Mouse (Mus musculus) forebrain, postnatal 0 days (tissue): ENCODE results near the gene Nars2. TPM values are rescaled to one million over a fixed set of nuclear protein-coding genes. Genes with fewer than 3 reads are reported as not detected.

Experiments
- ATAC-seq: fragments of 200-750 bp; cut with Nextera tagmentation; 2 replicates; pipeline ENCODE4 v1.8.0; 2017; ENCODE audit warnings: mild to moderate bottlenecking, moderate library complexity
- DNase-seq: peaks from one replicate; pipeline ENCODE4 v3.0.0-alpha.2; 2015
- H3K27ac ChIP-seq: fragments of 300-500 bp; sonication (generic); 2 replicates; pipeline ENCODE4 v1.5.1; 2014; ENCODE audit warnings: low read depth, mild to moderate bottlenecking, antibody characterized with exemption, low read length, moderate library complexity, mixed read lengths
- H3K27me3 ChIP-seq: fragments of 300-500 bp; sonication (generic); 2 replicates; pipeline ENCODE4 v1.6.1; 2014; ENCODE audit warnings: mild to moderate bottlenecking, low read length, mixed read lengths; ENCODE audit not compliant: insufficient read depth
- H3K36me3 ChIP-seq: fragments of 300-500 bp; sonication (generic); 2 replicates; pipeline ENCODE4 v1.6.1; 2014; ENCODE audit warnings: mild to moderate bottlenecking, moderate library complexity; ENCODE audit not compliant: insufficient read depth
- H3K4me1 ChIP-seq: fragments of 300-500 bp; sonication (generic); 2 replicates; pipeline ENCODE4 v1.6.1; 2014; ENCODE audit warnings: antibody characterized with exemption; ENCODE audit not compliant: insufficient read depth
- H3K4me2 ChIP-seq: fragments of 300-500 bp; sonication (generic); 2 replicates; pipeline ENCODE4 v1.6.1; 2014; ENCODE audit warnings: low read depth, mild to moderate bottlenecking, moderate library complexity
- H3K4me3 ChIP-seq: fragments of 300-500 bp; sonication (generic); 2 replicates; pipeline ENCODE4 v1.5.1; 2014; ENCODE audit warnings: low read depth, low read length, mixed read lengths
- H3K9ac ChIP-seq: fragments of 300-500 bp; sonication (generic); 2 replicates; pipeline ENCODE4 v1.6.1; 2014; ENCODE audit warnings: mild to moderate bottlenecking
- H3K9me3 ChIP-seq: fragments of 300-500 bp; sonication (generic); 2 replicates; pipeline ENCODE4 v1.6.1; 2016; ENCODE audit warnings: low read length
- CTCF ChIP-seq: sonication (generic); IDR thresholded peaks from 2 replicates; pipeline ENCODE4 v1.5.1; 2016; ENCODE audit warnings: antibody characterized with exemption, control low read depth, low read depth
- WGBS: fragments of 180-500 bp; shearing (Covaris S2); extraction: QIAGEN DNeasy Blood & Tissue Kit; methylation state at CpG from one replicate; pipeline ENCODE4 v1.1.7; 2014; 5-methylcytosine and 5-hydroxymethylcytosine counted together
- polyA plus RNA-seq: library from polyadenylated mRNA; unstranded; fragments of >200 nt; fragmentation: Nextera tagmentation; extraction: Ambion mirVana; gene quantifications from 2 replicates; pipeline ENCODE4 v1.2.1, GENCODE M21; 2015
- total RNA-seq: library from RNA; depleted of rRNA; stranded (reverse); fragments of >200 nt; gene quantifications from 2 replicates; pipeline ENCODE4 v1.2.3, GENCODE M21; 2014

The Nars2 gene
- total and polyA plus RNA-seq, 2 experiments from 2014 or later, result 15.7 to 18.2 TPM

DNA sequence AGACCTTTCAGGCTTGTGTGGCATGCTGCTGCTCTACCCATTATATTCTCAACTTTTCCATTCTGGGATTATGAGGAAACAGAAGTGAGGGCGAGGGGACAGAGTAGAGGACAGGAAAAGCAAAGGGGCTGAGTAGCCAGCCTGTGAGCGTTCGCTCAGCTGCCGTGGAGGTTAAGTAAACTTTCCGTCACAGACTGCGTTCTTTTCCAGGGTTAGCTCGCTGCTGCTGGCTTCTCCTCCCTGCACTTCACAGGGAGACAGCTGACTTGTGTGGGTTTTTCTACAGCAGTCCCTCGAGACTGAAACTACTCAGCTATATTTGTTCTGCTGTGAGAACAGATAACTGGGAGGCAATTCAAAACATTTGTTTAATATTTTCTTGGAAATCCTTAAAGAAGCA lies 34.5 kb downstream of the Nars2 start:
- no peaks in the 10 kb centered on the region for H3K36me3 ChIP-seq
- no peak overlapping the region for H3K4me3 ChIP-seq
- no peak for TF ChIP-seq CTCF
- H3K27ac ChIP-seq, result no peak overlapping the region
- DNase-seq (no peak), ATAC-seq (no peak)
- 32% methylated on average over 8 of the region's 8 CpGs for WGBS
- H3K4me2 ChIP-seq, result no peak overlapping the region
- H3K27me3 ChIP-seq, result no peaks in the 10 kb centered on the region
- H3K4me1 ChIP-seq, result peaks cover 8% of the 10 kb centered on the region; the same call in 1 of the 2 replicates
- H3K9me3 ChIP-seq, result no peaks in the 10 kb centered on the region
- no peak overlapping the region for H3K9ac ChIP-seq

DNA sequence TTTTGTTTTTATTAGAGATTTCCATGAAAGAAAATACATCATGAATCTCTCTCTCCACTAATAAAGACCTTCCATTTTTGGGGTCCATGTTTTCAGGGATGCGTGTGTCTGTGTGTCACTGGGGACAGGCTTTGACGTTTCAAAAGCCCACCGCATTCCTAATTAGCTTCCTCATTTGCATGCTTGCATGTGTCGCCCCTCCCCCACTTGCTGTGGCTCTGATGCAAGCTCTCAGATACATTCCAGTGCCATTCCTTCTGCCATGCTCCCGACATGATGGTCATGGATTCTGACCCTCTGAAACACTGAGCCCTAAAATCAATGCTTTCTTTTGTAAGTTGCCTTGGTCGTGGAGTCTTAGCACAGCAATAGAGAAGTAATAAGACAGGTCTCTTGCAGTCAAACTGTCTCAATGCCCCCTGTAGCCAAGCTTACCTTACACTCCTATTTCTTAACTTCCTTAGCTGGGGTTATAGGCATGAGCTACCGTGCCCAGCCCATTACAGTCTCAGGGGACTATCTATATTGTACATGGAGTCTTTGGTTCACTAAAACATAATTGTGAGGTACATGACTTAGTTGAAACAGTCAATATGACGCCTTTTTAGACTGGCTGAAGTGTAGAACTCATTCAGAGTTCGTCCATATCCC lies 35.6 kb downstream of the Nars2 start:
- no peak for TF ChIP-seq CTCF
- DNase-seq (peak; percentile 30), ATAC-seq (no peak)
- H3K4me1 ChIP-seq, result peaks cover 8% of the 10 kb centered on the region; the same call in 1 of the 2 replicates
- H3K27me3 ChIP-seq, result no peaks in the 10 kb centered on the region
- no peak overlapping the region for H3K27ac ChIP-seq
- no peaks in the 10 kb centered on the region for H3K9me3 ChIP-seq
- no peak overlapping the region for H3K9ac ChIP-seq
- no peaks in the 10 kb centered on the region for H3K36me3 ChIP-seq
- no peak overlapping the region for H3K4me2 ChIP-seq
- 29% methylated on average over 9 of the region's 9 CpGs for WGBS
- no peak overlapping the region for H3K4me3 ChIP-seq

GRCm38 (mm10) chr7:96987676-96988075 lies 36.4 kb downstream of the Nars2 start:
- Histone ChIP-seq H3K9me3 (no peaks in the 10 kb centered on the region), H3K4me1 (peaks cover 8% of the 10 kb centered on the region; the same call in 1 of the 2 replicates), H3K36me3 (no peaks in the 10 kb centered on the region), H3K4me3 (no peak overlapping the region), H3K27ac (no peak overlapping the region), H3K9ac (no peak overlapping the region), H3K27me3 (no peaks in the 10 kb centered on the region), H3K4me2 (no peak overlapping the region)
- ATAC-seq (no peak), DNase-seq (no peak)
- no peak for TF ChIP-seq CTCF
- WGBS, result 75% methylated on average over 4 of the region's 4 CpGs

- 70% methylated on average over 3 of the region's 3 CpGs for WGBS
- DNase-seq (no peak), ATAC-seq (no peak)
- Histone ChIP-seq H3K4me1 (no peaks in the 10 kb centered on the region), H3K27ac (no peak overlapping the region), H3K27me3 (no peaks in the 10 kb centered on the region), H3K4me3 (no peak overlapping the region), H3K9ac (no peak overlapping the region), H3K36me3 (no peaks in the 10 kb centered on the region), H3K4me2 (no peak overlapping the region), H3K9me3 (no peaks in the 10 kb centered on the region)
- TF ChIP-seq CTCF, result no peak
Measured at GRCm38 (mm10) chr7:97012956-97013355, 61.7 kb downstream of the Nars2 start.

DNA sequence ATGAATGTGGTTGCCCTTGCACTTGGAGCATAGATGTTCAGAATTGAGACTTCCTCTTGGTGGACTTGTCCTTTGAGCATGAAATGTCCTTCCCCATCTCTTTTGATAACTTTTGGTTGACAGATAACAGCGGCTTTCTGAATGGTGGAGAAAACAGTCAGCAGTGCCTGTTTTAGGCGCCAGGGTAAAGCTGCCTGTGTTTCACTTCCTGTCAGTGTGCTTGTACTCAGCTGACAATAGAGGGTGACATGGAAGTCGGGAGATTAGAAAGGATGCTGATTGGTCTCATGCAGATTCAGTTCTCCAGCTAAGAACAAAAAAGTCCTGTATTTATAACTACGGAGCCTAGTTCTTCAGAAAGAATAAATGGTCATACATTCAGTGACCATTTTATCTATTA lies 66.7 kb downstream of the Nars2 start:
- H3K9me3 ChIP-seq, result no peaks in the 10 kb centered on the region
- H3K27me3 ChIP-seq, result no peaks in the 10 kb centered on the region
- H3K4me1 ChIP-seq, result no peaks in the 10 kb centered on the region
- H3K4me2 ChIP-seq, result no peak overlapping the region
- H3K4me3 ChIP-seq, result no peak overlapping the region
- no peak overlapping the region for H3K27ac ChIP-seq
- no peak for TF ChIP-seq CTCF
- H3K9ac ChIP-seq, result no peak overlapping the region
- ATAC-seq (no peak), DNase-seq (no peak)
- H3K36me3 ChIP-seq, result no peaks in the 10 kb centered on the region
- whole genome bisulfite sequencing, result 54% methylated on average over 4 of the region's 4 CpGs

- no peaks in the 10 kb centered on the region for H3K9me3 ChIP-seq
- ATAC-seq (no peak), DNase-seq (no peak)
- no peaks in the 10 kb centered on the region for H3K36me3 ChIP-seq
- no peaks in the 10 kb centered on the region for H3K27me3 ChIP-seq
- no peak overlapping the region for H3K4me3 ChIP-seq
- no peaks in the 10 kb centered on the region for H3K4me1 ChIP-seq
- no peak for TF ChIP-seq CTCF
- no peak overlapping the region for H3K4me2 ChIP-seq
- no peak overlapping the region for H3K27ac ChIP-seq
- H3K9ac ChIP-seq, result no peak overlapping the region
- 69% methylated on average over 3 of the region's 3 CpGs for WGBS
Measured at GRCm38 (mm10) chr7:97018418-97018817, 67.1 kb downstream of the Nars2 start.

DNA sequence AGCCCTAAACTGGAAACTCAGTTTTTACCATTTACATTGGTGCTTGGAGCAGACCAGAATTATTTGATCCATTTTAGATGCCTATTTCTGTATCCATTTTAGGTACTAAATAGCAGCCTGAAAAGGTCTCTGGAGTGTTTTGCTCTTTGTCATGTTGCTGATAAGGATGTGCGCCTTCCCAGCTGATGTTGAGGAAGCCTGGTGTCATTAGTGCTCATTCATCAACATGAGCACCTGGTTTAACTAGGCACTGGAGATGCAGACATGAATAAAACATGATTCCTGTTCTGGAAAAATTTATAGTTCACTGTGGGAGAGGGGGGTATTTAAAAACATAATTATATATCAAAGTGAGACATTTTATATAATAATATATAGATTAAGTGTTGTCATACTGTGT lies 68.0 kb downstream of the Nars2 start:
- H3K27me3 ChIP-seq, result no peaks in the 10 kb centered on the region
- ATAC-seq, result no peak; the same call in 1 of the 2 replicates
- DNase-seq, result no peak

More for the DNA sequence above, 68.0 kb downstream of the Nars2 start:
- Histone ChIP-seq H3K9ac (no peak overlapping the region), H3K27ac (no peak overlapping the region), H3K4me2 (no peak overlapping the region), H3K4me1 (no peaks in the 10 kb centered on the region), H3K4me3 (no peak overlapping the region), H3K9me3 (no peaks in the 10 kb centered on the region), H3K36me3 (no peaks in the 10 kb centered on the region)
- no peak for TF ChIP-seq CTCF
- 53% methylated on average over 1 of the region's 1 CpGs for WGBS
